Mouse (Mus musculus) forebrain, embryonic 14.5 days (tissue): ENCODE results near the gene Chrm5. TPM values are rescaled to one million over a fixed set of nuclear protein-coding genes. Genes with fewer than 3 reads are reported as not detected.
A peak's percentile ranks its signal among the peaks of the same experiment; 100 is the strongest.

Experiments used
- ATAC-seq: fragments of 200-750 bp; cut with Nextera tagmentation; 2 replicates; pipeline ENCODE4 v1.8.0; 2017; ENCODE audit warnings: mild to moderate bottlenecking, moderate library complexity
- DNase-seq: peaks from one replicate; pipeline ENCODE4 v3.0.0-alpha.2; 2015; ENCODE audit warnings: low spot score
- H3K27ac ChIP-seq: fragments of 300-500 bp; sonication (generic); 2 replicates; pipeline ENCODE4 v1.5.1; 2014; ENCODE audit warnings: low read depth, mild to moderate bottlenecking, control low read depth, low read length, moderate library complexity
- H3K27me3 ChIP-seq: fragments of 300-500 bp; sonication (generic); replicated peaks from 2 replicates; pipeline ENCODE4 v1.6.1; 2014; ENCODE audit warnings: low read length, control low read depth, mixed read lengths; ENCODE audit not compliant: control insufficient read depth, insufficient read depth
- H3K36me3 ChIP-seq: fragments of 300-500 bp; sonication (generic); 2 replicates; pipeline ENCODE4 v1.6.1; 2014; ENCODE audit warnings: low read length, control low read depth; ENCODE audit not compliant: control insufficient read depth, insufficient read depth
- H3K4me1 ChIP-seq: fragments of 300-500 bp; sonication (generic); 2 replicates; pipeline ENCODE4 v1.6.1; 2014; ENCODE audit warnings: antibody characterized with exemption, low read length, control low read depth; ENCODE audit not compliant: control insufficient read depth, insufficient read depth
- H3K4me2 ChIP-seq: fragments of 300-500 bp; sonication (generic); 2 replicates; pipeline ENCODE4 v1.6.1; 2014; ENCODE audit warnings: mild to moderate bottlenecking, control low read depth, low read length
- H3K4me3 ChIP-seq: fragments of 300-500 bp; sonication (generic); 2 replicates; pipeline ENCODE4 v1.5.1; 2014; ENCODE audit warnings: low read depth, low read length, control low read depth
- H3K9ac ChIP-seq: fragments of 300-500 bp; sonication (generic); 2 replicates; pipeline ENCODE4 v1.6.1; 2014; ENCODE audit warnings: mild to moderate bottlenecking, low read length, control low read depth, moderate library complexity
- H3K9me3 ChIP-seq: fragments of 300-500 bp; sonication (generic); replicated peaks from 2 replicates; pipeline ENCODE4 v1.6.1; 2016; ENCODE audit warnings: low read length, control low read depth, mixed read lengths; ENCODE audit not compliant: control insufficient read depth
- WGBS: fragments of 180-500 bp; shearing (Covaris S2); extraction: QIAGEN DNeasy Blood & Tissue Kit; methylation state at CpG from one replicate; pipeline ENCODE4 v1.1.7; 2014; 5-methylcytosine and 5-hydroxymethylcytosine counted together
- polyA plus RNA-seq: library from polyadenylated mRNA; unstranded; fragments of >200 nt; fragmentation: Nextera tagmentation; extraction: Ambion mirVana; gene quantifications from 2 replicates; pipeline ENCODE4 v1.2.1, GENCODE M21; 2014

Chrm5 gene
- polyA plus RNA-seq, 1 experiment from 2014 or later = 0.42 TPM

DNA sequence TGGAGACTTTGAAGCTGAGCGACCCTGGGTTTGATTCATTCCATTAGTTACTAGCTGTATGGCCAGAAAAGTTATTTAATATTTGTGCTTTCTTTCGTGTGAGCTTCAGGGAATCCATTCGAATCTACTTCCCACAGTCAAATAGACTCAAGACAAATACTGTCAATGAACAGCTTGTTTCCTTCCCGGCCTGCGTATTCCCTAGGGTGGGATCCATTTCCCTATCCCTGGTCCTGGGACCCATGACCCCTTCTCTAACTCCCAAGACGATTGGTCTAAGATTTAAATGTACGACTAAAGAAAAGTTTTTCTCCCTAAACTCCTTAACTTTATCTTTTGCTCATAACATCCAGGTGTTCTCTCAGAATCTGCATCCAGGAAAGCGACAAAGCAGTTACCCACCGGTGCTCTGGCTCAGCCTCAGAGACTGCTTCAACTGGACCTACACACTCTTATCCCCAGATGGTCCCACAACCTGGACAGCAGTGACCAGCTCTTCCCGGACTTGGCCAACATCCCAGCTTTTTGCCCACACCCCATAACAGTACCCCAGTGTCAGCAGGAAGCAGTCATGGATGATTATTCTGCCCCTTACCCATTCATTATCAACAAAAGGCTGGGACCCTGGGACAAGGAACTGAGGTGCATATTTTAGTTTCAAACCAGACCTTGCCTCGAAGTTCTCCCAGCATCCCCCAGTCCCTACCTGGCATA lies 10.1 kb upstream of the Chrm5 start:
- Histone ChIP-seq H3K4me3 (no peak overlapping the region), H3K27me3 (no peaks in the 10 kb centered on the region), H3K4me2 (no peak overlapping the region), H3K4me1 (peaks cover 8% of the 10 kb centered on the region), H3K9ac (no peak overlapping the region), H3K36me3 (no peaks in the 10 kb centered on the region), H3K9me3 (no peaks in the 10 kb centered on the region), H3K27ac (no peak overlapping the region)
- DNase-seq (no peak), ATAC-seq (no peak)
- 91% methylated on average over 11 of the region's 11 CpGs for WGBS

DNA sequence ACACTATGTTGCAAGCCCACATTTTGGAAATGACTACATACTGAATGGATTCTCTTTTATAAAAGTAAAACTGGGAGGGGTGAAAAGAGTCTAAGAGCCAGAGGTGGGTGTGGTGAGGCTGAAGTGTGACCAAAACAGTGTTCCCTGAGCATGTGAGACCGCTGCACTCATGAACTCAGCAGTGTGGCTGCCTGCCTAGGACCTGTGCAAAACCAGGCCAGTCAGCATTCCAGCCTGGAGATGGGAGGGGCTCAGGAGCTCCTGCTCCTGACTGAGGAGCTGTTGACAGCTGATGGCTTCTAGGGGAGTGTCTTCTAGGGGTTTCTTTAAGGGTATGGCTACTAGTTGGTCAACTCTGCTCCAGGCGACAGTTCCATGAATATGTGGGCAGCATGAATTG lies 4.3 kb upstream of the Chrm5 start:
- H3K4me1 ChIP-seq = no peaks in the 10 kb centered on the region
- H3K4me3 ChIP-seq = no peak overlapping the region
- WGBS = 84% methylated on average over 2 of the region's 2 CpGs
- H3K36me3 ChIP-seq = no peaks in the 10 kb centered on the region
- H3K27ac ChIP-seq = no peak overlapping the region
- H3K4me2 ChIP-seq = no peak overlapping the region
- DNase-seq = no peak
- no peak overlapping the region for H3K9ac ChIP-seq
- no peaks in the 10 kb centered on the region for H3K9me3 ChIP-seq
- no peaks in the 10 kb centered on the region for H3K27me3 ChIP-seq
- no peak for ATAC-seq

GRCm38 (mm10) chr2:112483334-112483651 lies 2.7 kb upstream of the Chrm5 start:
- no peaks in the 10 kb centered on the region for H3K9me3 ChIP-seq
- no peaks in the 10 kb centered on the region for H3K27me3 ChIP-seq
- DNase-seq (no peak), ATAC-seq (no peak)
- H3K36me3 ChIP-seq = no peaks in the 10 kb centered on the region
- no peaks in the 10 kb centered on the region for H3K4me1 ChIP-seq
- WGBS = 74% methylated on average over 2 of the region's 2 CpGs
- H3K4me3 ChIP-seq = no peak overlapping the region
- no peak overlapping the region for H3K4me2 ChIP-seq
- no peak overlapping the region for H3K27ac ChIP-seq
- no peak overlapping the region for H3K9ac ChIP-seq

DNA sequence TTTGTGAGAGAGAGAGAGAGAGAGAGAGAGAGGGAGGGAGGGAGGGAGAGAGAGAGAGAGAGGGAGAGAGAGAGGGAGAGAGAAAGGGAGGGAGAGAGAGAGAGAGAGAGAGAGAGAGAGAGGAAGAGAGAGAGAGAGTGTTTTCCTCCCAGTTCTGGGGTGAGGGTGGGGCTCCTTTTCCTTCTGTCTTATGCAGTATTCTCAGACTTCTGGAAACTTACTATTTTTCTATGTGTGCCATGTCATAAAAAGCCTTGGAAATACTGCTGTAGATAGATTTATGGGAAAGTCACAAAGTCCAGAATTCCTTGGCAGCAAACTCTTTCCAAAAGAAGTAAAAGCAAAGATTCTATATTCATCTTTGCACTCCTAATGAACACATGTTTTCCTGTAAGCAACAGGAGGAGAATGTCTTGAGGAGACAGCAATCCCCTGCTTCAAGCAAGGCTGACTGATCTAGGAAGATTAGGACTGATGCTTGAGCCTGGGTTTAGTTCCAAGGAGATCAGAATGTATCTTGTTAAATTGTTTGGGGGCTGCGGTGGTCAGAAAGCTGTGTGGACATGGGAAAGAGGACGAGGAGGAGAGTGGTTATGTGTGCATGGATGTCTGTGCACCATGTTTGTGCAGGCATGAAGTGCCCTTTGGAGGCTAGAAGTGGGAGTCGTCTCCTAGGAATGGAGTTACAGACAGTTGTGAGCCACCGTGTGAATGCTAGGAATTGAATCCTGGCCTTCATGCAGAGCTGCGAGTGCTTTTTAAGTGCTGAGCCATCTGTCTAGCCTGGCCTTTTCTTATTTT lies 2.2 kb upstream of the Chrm5 start:
- 72% methylated on average over 5 of the region's 5 CpGs for WGBS
- no peaks in the 10 kb centered on the region for H3K4me1 ChIP-seq
- no peak overlapping the region for H3K27ac ChIP-seq
- DNase-seq (no peak), ATAC-seq (no peak)
- H3K4me2 ChIP-seq = no peak overlapping the region
- no peaks in the 10 kb centered on the region for H3K9me3 ChIP-seq
- H3K27me3 ChIP-seq = no peaks in the 10 kb centered on the region
- H3K9ac ChIP-seq = no peak overlapping the region
- no peak overlapping the region for H3K4me3 ChIP-seq
- no peaks in the 10 kb centered on the region for H3K36me3 ChIP-seq

DNA sequence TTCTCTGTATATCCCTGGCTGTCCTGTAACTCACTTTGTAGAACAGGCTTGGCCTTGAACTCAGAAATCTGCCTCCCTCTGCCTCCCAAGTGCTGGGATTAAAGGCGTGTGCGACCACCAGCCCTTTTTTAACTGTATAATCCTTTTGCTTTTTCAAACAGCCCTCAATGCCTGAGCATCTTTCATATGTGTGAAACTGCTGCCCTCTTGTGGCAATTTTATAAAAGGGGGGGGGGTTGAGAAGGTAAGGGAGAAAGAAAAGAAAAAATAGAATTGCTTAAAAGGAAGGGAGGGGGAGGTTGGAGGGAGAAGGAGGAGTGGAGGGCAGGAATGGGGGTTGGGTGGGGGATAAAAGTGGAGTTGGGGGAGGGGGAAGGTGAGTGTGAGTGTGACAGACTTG lies 995 bp upstream of the Chrm5 start:
- Histone ChIP-seq H3K9me3 (no peaks in the 10 kb centered on the region), H3K27me3 (no peaks in the 10 kb centered on the region), H3K4me2 (no peak overlapping the region), H3K4me1 (no peaks in the 10 kb centered on the region), H3K27ac (no peak overlapping the region), H3K36me3 (no peaks in the 10 kb centered on the region), H3K4me3 (no peak overlapping the region), H3K9ac (no peak overlapping the region)
- 3% methylated on average over 2 of the region's 2 CpGs for WGBS
- ATAC-seq (peak; percentile 61), DNase-seq (peak; percentile 78)

- no peaks in the 10 kb centered on the region for H3K4me1 ChIP-seq
- H3K9ac ChIP-seq = no peak overlapping the region
- no peaks in the 10 kb centered on the region for H3K36me3 ChIP-seq
- no peaks in the 10 kb centered on the region for H3K27me3 ChIP-seq
- ATAC-seq (no peak), DNase-seq (no peak)
- no peak overlapping the region for H3K4me2 ChIP-seq
- no peak overlapping the region for H3K27ac ChIP-seq
- no peaks in the 10 kb centered on the region for H3K9me3 ChIP-seq
- 84% methylated on average over 6 of the region's 6 CpGs for WGBS
- H3K4me3 ChIP-seq = no peak overlapping the region
These were observed 4.0 kb downstream of the Chrm5 start for GRCm38 (mm10) chr2:112476554-112476953.

GRCm38 (mm10) chr2:112474997-112475724 lies 5.4 kb downstream of the Chrm5 start:
- Histone ChIP-seq H3K9ac (no peak overlapping the region), H3K9me3 (no peaks in the 10 kb centered on the region), H3K27me3 (no peaks in the 10 kb centered on the region), H3K4me3 (no peak overlapping the region), H3K4me1 (no peaks in the 10 kb centered on the region), H3K4me2 (no peak overlapping the region), H3K27ac (no peak overlapping the region), H3K36me3 (0 out of 2 replicates have a peak, but pooled peaks cover 3% of the 10 kb centered on the region)
- DNase-seq (no peak), ATAC-seq (no peak)
- 81% methylated on average over 5 of the region's 5 CpGs for WGBS

DNA sequence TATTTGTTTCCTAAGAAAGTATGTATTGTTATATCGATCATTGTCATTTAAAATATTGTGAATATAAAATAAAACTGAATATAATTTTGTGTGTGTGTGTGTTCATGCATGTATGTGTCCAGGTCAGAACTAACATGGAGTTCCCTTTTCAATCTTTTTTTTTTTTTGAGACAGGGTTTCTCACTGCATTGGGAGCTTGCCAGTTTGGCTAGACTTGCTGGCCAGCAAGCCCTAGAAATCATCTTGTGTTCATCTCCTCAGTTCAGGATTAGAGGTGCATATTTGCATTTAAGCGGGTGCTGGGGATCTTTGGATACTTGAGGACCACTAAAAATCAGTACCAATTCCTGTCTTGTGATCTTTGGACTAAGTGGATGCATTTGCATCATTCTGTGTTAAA lies 8.5 kb downstream of the Chrm5 start:
- Histone ChIP-seq H3K4me3 (no peak overlapping the region), H3K36me3 (peaks cover 32% of the 10 kb centered on the region), H3K27ac (no peak overlapping the region), H3K9ac (no peak overlapping the region), H3K9me3 (no peaks in the 10 kb centered on the region), H3K27me3 (no peaks in the 10 kb centered on the region), H3K4me2 (no peak overlapping the region), H3K4me1 (no peaks in the 10 kb centered on the region)
- WGBS = 92% methylated on average over 2 of the region's 2 CpGs
- DNase-seq = no peak
- ATAC-seq = no peak

DNA sequence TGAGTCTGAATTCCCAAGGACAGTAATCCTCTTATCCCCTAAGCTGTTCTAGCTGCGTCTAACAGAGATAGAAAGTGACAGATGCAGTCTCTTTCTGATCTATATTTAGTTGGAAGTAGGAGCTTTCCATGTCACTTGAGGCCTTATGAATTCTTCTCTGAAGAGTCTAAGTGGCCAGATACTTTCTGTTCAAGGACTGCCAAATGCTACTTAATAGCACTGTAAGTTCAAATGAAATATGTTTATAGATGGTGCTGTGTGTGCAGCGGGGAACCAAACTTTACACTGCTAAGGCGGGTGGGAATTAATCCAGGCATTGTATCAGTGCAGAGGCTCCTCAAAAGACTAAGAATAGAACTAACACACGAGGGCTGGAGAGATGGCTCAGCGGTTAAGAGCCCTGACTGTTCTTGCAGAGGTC lies 9.6 kb downstream of the Chrm5 start:
- H3K36me3 ChIP-seq = peaks cover 41% of the 10 kb centered on the region
- H3K9ac ChIP-seq = no peak overlapping the region
- H3K4me2 ChIP-seq = no peak overlapping the region
- no peak overlapping the region for H3K4me3 ChIP-seq
- H3K9me3 ChIP-seq = no peaks in the 10 kb centered on the region
- no peaks in the 10 kb centered on the region for H3K27me3 ChIP-seq
- ATAC-seq (no peak), DNase-seq (peak; percentile 3)
- no peaks in the 10 kb centered on the region for H3K4me1 ChIP-seq
- no peak overlapping the region for H3K27ac ChIP-seq
- WGBS = 51% methylated on average over 5 of the region's 5 CpGs
